Mouse (Mus musculus): ENCODE measurements around the gene Prm3. TPM values are rescaled to one million over a fixed set of nuclear protein-coding genes. Genes with fewer than 3 reads are reported as not detected.

The Prm3 gene
- polyA plus RNA-seq, 1 experiment = not detected

DNA sequence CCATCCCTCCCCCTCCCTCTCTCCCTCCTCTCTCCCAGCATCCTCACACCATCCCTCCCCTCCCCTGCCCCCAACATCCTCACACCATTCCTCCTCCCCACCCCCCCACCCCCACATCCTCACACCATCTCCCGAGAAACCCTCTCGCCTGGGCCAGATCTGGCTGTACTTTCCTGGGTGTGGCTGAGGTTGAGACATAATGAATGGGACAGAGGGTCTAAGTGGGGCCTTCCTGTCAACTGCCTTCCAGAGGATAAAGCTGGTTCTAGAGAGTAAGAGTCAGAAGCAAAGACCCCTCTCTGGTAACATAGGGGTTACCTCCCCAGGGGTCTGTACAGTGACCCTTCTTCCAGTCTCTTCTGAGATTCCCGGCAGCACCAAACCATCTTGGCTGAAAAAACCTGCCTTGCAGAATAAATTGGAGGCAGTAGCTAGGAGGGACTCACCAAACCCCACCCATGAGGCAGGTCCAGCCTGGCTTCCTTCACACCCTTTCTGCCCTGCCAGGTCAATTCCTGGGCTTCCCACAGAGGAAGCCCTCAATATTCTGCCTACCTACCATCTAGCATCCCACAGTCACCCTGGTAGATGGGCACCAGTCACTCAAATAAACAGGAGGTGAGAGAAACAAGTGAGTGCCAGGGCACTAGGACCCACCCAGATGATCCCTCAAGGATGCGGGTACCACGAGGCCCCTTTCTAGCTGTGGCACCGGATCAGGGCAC lies 27.0 kb downstream of the Prm3 start:
- Histone ChIP-seq H3K36me3 (ENCODE audit: control insufficient read depth, insufficient read depth) (no peaks in the 10 kb centered on the region), H3ac (ENCODE audit: control insufficient read depth, insufficient read length) (no peak overlapping the region), H3K27me3 (ENCODE audit: control insufficient read depth, insufficient read depth, insufficient read length) (no peaks in the 10 kb centered on the region), H3K79me2 (ENCODE audit: control insufficient read depth, insufficient read depth) (no peaks in the 10 kb centered on the region), H3K4me2 (ENCODE audit: low read depth) (no peak overlapping the region), H3K4me3 (no peak overlapping the region)
- TF ChIP-seq MYOD1 (IDR thresholded peaks at IDR 0.05; ENCODE audit: control insufficient read depth in 1 of 3, insufficient read length in 2 of 3, low read depth in 2 of 3) = no peak
- no peak for TF ChIP-seq POLR2AphosphoS2 (IDR thresholded peaks at IDR 0.05; ENCODE audit: insufficient read length, low read depth)
- no peak for TF ChIP-seq E2F4 (IDR thresholded peaks at IDR 0.05; ENCODE audit: insufficient read depth)
- TF ChIP-seq TCF12 (IDR thresholded peaks at IDR 0.05; ENCODE audit: insufficient read depth, poor library complexity, severe bottlenecking) = no peak
- no peak for TF ChIP-seq SRF (IDR thresholded peaks at IDR 0.05; ENCODE audit: control insufficient read depth, insufficient read length, low read depth)
- no peak for TF ChIP-seq CEBPB (IDR thresholded peaks at IDR 0.05; ENCODE audit: insufficient read depth, poor library complexity, severe bottlenecking)
- no peak for TF ChIP-seq POLR2A (IDR thresholded peaks at IDR 0.05; ENCODE audit: insufficient read length, low read depth)
- no peak for TF ChIP-seq REST (IDR thresholded peaks at IDR 0.05; ENCODE audit: insufficient read depth, insufficient read length)
- no peak for TF ChIP-seq TCF3 (IDR thresholded peaks at IDR 0.05; ENCODE audit: insufficient read length, low read depth)
- TF ChIP-seq MAX (IDR thresholded peaks at IDR 0.05; ENCODE audit: low read depth) = no peak
- TF ChIP-seq USF1 (IDR thresholded peaks at IDR 0.05; ENCODE audit: low read depth) = no peak

DNA sequence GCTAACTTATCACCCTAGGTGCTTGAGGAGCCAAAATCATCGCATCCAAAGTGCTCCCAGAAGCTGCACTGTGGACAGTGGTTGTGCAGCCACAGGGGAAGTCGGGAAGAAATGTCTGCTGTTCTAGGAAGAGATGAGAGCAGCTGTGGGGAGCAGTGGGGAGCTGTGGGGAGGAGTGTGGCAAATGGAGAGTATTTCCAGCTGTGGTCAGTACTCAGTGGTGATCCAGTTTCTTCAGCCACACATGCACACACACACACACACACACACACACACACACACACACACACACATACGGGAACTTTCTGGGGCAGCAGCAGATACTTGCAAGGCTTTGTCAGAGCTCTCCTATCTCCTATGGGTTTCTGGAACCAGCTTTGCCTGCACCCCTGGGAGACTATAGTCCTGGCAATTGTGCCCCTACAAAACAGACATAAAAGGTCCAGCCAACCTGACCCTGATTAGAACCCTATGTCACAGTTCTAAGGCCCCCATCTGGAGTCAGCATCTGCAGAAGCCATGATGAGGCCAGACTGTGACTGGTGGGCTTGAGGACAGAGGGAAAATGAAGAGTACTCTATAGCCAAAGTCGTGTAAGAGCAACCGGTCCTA lies 28.0 kb downstream of the Prm3 start:
- no peak overlapping the region for H3K4me2 ChIP-seq (ENCODE audit: low read depth)

GRCm38 (mm10) chr16:10761182-10761581 lies 29.5 kb downstream of the Prm3 start:
- no peak overlapping the region for H3K4me2 ChIP-seq (ENCODE audit: low read depth)
- TF ChIP-seq MYOG (IDR thresholded peaks at IDR 0.05; ENCODE audit: control insufficient read depth in 1 of 3, insufficient read depth in 1 of 3, insufficient read length in 2 of 3, low read depth in 2 of 3) = no peak
- TF ChIP-seq POLR2AphosphoS2 (IDR thresholded peaks at IDR 0.05; ENCODE audit: insufficient read length, low read depth) = no peak
- TF ChIP-seq TCF3 (IDR thresholded peaks at IDR 0.05; ENCODE audit: insufficient read length, low read depth) = no peak
- TF ChIP-seq SRF (IDR thresholded peaks at IDR 0.05; ENCODE audit: control insufficient read depth, insufficient read length, low read depth) = no peak
- no peak for TF ChIP-seq POLR2A (IDR thresholded peaks at IDR 0.05; ENCODE audit: insufficient read length, low read depth)
- TF ChIP-seq USF1 (IDR thresholded peaks at IDR 0.05; ENCODE audit: low read depth) = no peak
- TF ChIP-seq E2F4 (IDR thresholded peaks at IDR 0.05; ENCODE audit: insufficient read depth) = no peak
- TF ChIP-seq MYOD1 (IDR thresholded peaks at IDR 0.05; ENCODE audit: control insufficient read depth in 1 of 3, insufficient read length in 2 of 3, low read depth in 2 of 3) = no peak
- TF ChIP-seq CEBPB (IDR thresholded peaks at IDR 0.05; ENCODE audit: insufficient read depth, poor library complexity, severe bottlenecking) = no peak
- no peak for TF ChIP-seq TCF12 (IDR thresholded peaks at IDR 0.05; ENCODE audit: insufficient read depth, poor library complexity, severe bottlenecking)
- no peak for TF ChIP-seq MAX (IDR thresholded peaks at IDR 0.05; ENCODE audit: low read depth)
- TF ChIP-seq REST (IDR thresholded peaks at IDR 0.05; ENCODE audit: insufficient read depth, insufficient read length) = no peak
- no peaks in the 10 kb centered on the region for H3K27me3 ChIP-seq (ENCODE audit: control insufficient read depth, insufficient read depth, insufficient read length)
- H3K79me2 ChIP-seq (ENCODE audit: control insufficient read depth, insufficient read depth) = no peaks in the 10 kb centered on the region
- H3K36me3 ChIP-seq (ENCODE audit: control insufficient read depth, insufficient read depth) = no peaks in the 10 kb centered on the region
- no peak overlapping the region for H3ac ChIP-seq (ENCODE audit: control insufficient read depth, insufficient read length)
- no peak overlapping the region for H3K4me3 ChIP-seq

More for the DNA sequence above, 28.0 kb downstream of the Prm3 start:
- Histone ChIP-seq H3ac (ENCODE audit: control insufficient read depth, insufficient read length) (no peak overlapping the region), H3K4me3 (no peak overlapping the region), H3K79me2 (ENCODE audit: control insufficient read depth, insufficient read depth) (no peaks in the 10 kb centered on the region), H3K27me3 (ENCODE audit: control insufficient read depth, insufficient read depth, insufficient read length) (no peaks in the 10 kb centered on the region), H3K36me3 (ENCODE audit: control insufficient read depth, insufficient read depth) (no peaks in the 10 kb centered on the region)
- TF ChIP-seq TCF3 (IDR thresholded peaks at IDR 0.05; ENCODE audit: insufficient read length, low read depth) (no peak), USF1 (IDR thresholded peaks at IDR 0.05; ENCODE audit: low read depth) (no peak), TCF12 (IDR thresholded peaks at IDR 0.05; ENCODE audit: insufficient read depth, poor library complexity, severe bottlenecking) (no peak), CEBPB (IDR thresholded peaks at IDR 0.05; ENCODE audit: insufficient read depth, poor library complexity, severe bottlenecking) (no peak), MAX (IDR thresholded peaks at IDR 0.05; ENCODE audit: low read depth) (no peak), SRF (IDR thresholded peaks at IDR 0.05; ENCODE audit: control insufficient read depth, insufficient read length, low read depth) (no peak), REST (IDR thresholded peaks at IDR 0.05; ENCODE audit: insufficient read depth, insufficient read length) (no peak), POLR2AphosphoS2 (IDR thresholded peaks at IDR 0.05; ENCODE audit: insufficient read length, low read depth) (no peak), MYOG (IDR thresholded peaks at IDR 0.05; ENCODE audit: control insufficient read depth in 1 of 3, insufficient read depth in 1 of 3, insufficient read length in 2 of 3, low read depth in 2 of 3) (peak in 1 of 3 experiments; percentile 28), POLR2A (IDR thresholded peaks at IDR 0.05; ENCODE audit: insufficient read length, low read depth) (no peak), MYOD1 (IDR thresholded peaks at IDR 0.05; ENCODE audit: control insufficient read depth in 1 of 3, insufficient read length in 2 of 3, low read depth in 2 of 3) (peak in 2 of 3 experiments; percentile 32 to 43)

DNA sequence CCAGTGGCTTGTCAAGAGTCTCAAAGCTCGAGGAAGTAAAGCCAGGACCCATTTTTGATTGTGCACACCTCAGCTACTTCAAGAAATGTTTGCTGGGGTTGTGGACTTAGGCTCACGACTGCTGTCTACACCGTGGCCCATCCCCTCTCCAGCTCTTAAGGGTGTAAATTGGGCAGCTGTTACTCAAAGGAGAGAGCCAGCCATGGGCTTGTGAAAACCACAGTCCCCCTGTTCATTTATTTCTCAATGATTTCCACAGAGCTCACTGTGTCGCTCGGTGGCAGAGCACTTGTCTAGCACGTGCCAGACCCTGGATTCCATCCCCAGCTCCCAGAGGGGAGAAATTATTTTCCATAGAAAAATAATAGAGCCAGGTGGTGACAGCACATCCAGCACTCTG lies 34.5 kb downstream of the Prm3 start:
- Histone ChIP-seq H3K36me3 (ENCODE audit: control insufficient read depth, insufficient read depth) (no peaks in the 10 kb centered on the region), H3K79me2 (ENCODE audit: control insufficient read depth, insufficient read depth) (no peaks in the 10 kb centered on the region), H3K4me3 (no peak overlapping the region), H3K4me2 (ENCODE audit: low read depth) (no peak overlapping the region), H3K27me3 (ENCODE audit: control insufficient read depth, insufficient read depth, insufficient read length) (no peaks in the 10 kb centered on the region), H3ac (ENCODE audit: control insufficient read depth, insufficient read length) (no peak overlapping the region)
- TF ChIP-seq POLR2AphosphoS2 (IDR thresholded peaks at IDR 0.05; ENCODE audit: insufficient read length, low read depth) (no peak), MYOG (IDR thresholded peaks at IDR 0.05; ENCODE audit: control insufficient read depth in 1 of 3, insufficient read depth in 1 of 3, insufficient read length in 2 of 3, low read depth in 2 of 3) (no peak), POLR2A (IDR thresholded peaks at IDR 0.05; ENCODE audit: insufficient read length, low read depth) (no peak), MYOD1 (IDR thresholded peaks at IDR 0.05; ENCODE audit: control insufficient read depth in 1 of 3, insufficient read length in 2 of 3, low read depth in 2 of 3) (no peak), REST (IDR thresholded peaks at IDR 0.05; ENCODE audit: insufficient read depth, insufficient read length) (no peak), CEBPB (IDR thresholded peaks at IDR 0.05; ENCODE audit: insufficient read depth, poor library complexity, severe bottlenecking) (no peak), TCF12 (IDR thresholded peaks at IDR 0.05; ENCODE audit: insufficient read depth, poor library complexity, severe bottlenecking) (no peak), USF1 (IDR thresholded peaks at IDR 0.05; ENCODE audit: low read depth) (no peak)
